Mouse (Mus musculus): ENCODE measurements at regions not wholly inside any gene's neighbourhood (a gene's known extent, or its start where the extent isn't known, plus 50 kb on each side); places are given as distances from the start of the nearest gene placed in this dataset.

DNA sequence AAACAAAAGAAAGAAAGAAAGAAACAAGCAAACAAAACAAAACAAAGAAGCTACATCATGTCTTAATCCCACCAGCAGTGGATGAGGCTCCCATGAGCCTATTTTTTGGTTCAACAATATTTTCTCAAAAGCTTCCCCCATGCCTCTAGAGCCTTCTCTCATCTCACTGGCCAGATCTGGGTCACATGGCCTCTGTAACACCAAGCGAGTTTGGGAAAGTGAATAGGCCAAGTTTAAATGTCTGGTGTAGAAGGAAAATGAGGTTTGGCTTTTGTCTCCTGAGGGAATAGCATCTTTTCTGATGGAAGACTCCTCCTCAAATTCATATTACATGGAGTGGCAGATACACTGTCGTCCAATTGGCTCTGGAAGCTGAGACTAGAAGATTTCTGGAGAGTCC, 78.2 kb upstream of the Magi3 start:
- ATAC-seq (replicated peaks; ENCODE audit: low FRiP score, low TSS enrichment, poor library complexity, severe bottlenecking) = no peak

DNA sequence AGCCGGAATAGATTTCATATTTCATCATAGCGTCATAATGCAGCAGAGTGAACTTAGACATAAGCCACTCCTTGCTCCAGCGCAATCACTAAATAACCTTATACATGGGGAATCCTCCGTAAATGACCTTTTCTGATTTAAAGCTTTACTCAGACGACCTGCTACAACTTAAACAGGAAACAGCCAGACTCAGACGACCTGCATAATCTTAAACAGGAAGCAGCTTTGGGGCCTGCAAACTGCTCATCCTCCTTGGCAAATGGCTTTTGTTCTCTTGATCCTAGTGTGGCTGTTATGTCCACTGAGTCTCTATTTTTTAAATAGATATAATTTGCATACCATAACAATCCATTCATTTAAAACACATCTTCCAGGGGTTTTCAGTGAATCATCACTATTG, 76.9 kb upstream of the Magi3 start:
- no peak for ATAC-seq (replicated peaks; ENCODE audit: low FRiP score, low TSS enrichment, poor library complexity, severe bottlenecking)

DNA sequence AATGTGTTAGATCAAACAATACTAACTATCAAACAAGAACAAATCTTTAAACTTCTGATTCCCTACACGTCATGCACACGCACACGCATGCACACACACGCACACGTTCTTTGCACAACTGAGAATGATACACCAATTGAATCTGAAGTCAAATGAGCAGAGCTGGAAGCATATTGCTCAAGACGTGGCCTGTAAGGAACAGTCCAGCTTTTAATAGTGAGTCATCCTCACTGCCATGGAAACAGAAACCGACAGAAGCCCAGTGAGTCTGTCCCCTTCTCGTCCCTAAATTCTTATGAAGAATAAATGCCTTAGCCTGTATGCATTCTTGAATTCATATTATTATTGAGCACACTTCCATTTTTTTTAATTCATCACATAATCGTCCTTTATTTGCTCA, 75.7 kb upstream of the Magi3 start:
- ATAC-seq (replicated peaks; ENCODE audit: low FRiP score, low TSS enrichment, poor library complexity, severe bottlenecking) = no peak

DNA sequence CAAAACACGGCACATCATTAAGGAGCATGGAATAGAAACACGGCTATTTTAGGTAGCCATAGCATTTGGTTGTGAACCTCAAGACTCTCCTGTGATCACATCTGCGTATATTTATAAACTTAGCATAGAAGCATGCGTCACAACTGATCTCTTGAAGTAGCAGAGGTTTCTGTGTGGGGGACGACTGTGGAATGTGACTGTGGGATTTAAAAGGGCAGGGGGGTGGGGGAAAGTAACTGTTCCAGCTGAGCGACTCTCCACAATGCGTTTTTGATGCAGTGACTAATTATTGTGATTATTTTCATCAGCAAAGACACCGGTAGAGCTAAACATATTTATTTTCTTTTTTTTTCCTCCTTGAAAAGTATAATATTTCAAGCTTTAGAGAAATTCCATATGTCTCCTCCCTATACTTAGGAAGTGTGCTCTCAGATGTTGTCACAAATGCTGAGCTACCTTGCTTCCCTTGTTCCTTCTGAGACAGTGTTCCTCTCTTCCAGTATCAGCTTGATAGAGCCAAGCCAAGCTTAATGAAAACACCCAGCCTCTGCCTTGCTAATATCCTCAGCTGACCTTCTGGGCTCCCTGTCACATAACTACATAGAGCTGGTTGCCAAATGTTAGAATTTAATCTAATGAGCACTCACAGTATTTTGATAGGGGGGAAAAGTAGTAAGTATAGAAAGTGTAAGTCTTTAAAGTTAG, 75.0 kb upstream of the Magi3 start:
- ATAC-seq (replicated peaks; ENCODE audit: low FRiP score, low TSS enrichment, poor library complexity, severe bottlenecking) = no peak

DNA sequence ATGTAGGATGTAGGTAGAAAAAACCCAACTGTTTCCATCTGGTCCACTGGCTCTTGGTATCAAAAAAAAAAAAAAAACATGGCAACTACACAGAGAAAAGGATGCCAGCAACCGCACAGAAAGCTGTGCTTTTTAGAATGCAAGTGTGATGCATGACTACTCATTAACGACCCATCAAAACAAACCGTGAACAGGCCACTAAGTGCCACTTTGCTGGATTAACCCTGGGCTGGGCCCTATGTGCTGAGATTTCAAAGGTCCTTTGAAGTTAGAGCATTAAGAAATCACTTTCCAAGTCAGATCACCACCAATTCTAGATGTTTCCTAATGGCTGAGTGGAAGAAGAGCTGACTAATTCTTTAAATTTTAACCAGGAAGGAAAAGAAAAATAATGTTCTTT, 73.7 kb upstream of the Magi3 start:
- no peak for ATAC-seq (replicated peaks; ENCODE audit: low FRiP score, low TSS enrichment, poor library complexity, severe bottlenecking)

DNA sequence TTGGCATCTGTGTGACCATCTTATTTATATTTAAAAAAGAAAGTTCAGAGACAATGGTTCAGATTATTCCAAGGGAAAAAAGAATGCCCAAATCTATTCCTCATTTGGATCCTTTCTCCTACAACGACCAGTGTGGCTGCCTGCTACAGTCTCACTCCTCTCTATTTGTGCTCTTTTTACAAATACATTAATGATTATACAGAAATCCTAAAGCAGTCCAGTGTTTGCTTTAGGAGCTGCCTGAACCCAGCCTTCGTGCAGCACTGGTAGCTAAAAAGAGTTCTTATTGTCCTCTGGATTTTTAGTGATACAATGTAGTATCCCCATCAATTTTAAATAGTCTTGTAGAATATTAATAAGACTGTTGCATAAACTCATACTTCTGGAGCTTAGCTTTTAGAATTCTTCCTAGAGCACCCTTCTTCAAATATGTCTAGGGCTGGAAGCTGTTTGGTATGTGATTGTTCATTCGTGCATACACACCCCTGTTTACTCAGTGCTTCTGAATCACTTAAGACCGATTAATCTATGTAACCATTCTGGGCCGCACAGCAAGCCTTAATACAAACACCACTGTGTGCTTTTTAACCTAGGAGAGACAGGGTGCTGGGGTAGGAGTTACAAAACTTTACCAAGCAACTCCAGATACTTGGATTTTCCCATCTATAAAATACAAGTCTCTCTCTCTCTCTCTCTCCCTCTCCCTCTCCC, 69.0 kb upstream of the Magi3 start:
- no peak for ATAC-seq (replicated peaks; ENCODE audit: low FRiP score, low TSS enrichment, poor library complexity, severe bottlenecking)

DNA sequence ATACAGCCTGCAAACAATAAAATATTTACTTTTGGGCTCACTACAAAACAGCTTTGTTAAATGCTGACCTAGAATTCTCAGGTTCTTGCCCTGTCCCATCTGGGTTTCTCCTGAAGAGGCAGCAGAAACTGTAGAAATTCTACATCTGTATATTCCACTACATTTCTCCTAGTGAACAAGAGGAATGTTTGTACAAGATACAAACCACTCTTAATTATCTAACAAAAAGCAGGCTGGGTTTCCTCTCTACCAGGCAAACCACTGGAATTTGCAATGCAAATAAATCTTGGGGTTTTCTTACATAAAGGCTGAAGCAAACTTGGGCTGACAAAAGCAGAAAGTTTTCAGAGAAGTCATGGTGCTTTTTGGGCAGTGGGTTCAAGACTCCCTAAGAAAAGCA, 67.7 kb upstream of the Magi3 start:
- no peak for ATAC-seq (replicated peaks; ENCODE audit: low FRiP score, low TSS enrichment, poor library complexity, severe bottlenecking)

DNA sequence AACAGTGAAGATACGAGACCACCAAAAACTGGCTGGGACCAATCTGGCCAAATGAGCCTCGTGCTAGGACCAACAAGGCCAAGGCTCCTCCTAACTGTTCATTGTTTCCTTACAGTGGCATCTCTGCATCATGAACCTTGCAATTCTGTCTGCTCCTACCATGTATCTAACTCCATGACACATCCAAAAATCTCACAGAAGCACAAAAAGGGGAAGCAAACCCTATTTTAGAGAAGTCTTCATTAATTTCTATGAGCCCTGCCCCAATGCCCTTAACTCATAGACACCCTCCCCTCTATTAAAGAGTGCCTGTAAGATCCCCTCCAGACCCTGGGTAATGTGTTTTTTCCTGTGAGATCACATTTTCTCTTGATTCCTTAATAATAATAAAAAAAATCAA, 64.8 kb upstream of the Magi3 start:
- no peak for ATAC-seq (replicated peaks; ENCODE audit: low FRiP score, low TSS enrichment, poor library complexity, severe bottlenecking)

DNA sequence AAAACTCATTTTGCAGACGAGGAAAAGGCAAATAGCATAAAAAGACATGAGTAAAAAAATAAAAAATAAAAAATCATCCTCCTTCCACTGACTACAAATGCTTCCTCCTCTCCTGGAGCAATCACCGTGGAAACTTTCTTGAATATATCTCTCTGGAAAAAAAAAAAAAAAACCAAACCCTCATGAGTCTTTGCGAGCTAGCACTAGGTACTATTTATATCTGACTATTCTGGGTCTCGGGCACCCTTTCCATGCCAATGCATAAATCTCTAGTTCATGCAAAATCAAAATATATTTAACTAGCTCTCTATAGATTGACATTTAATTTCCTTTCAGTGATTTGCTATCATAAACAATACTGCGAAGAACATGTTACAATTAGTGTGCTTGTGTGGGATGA, 63.7 kb upstream of the Magi3 start:
- ATAC-seq (replicated peaks; ENCODE audit: low FRiP score, low TSS enrichment, poor library complexity, severe bottlenecking) = no peak

DNA sequence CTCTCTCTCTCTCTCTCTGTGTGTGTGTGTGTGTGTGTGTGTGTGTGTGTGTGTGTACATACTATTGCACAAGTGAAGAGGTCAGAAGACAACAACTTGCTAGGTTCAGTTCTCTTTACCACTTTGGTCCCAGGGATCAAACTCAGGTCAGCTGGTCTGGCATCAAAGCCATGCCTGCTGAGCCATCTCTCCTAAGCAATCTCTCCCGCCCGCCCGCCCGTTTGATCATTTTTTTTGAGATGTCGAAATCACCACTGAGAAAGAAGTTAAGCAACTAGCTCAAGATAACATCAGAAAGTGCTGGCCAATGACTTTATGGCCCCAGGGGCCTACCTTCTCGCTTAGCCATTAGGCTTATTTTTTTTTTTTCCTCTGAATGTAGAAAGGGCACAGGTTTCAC, 59.3 kb upstream of the Magi3 start:
- no peak for ATAC-seq (replicated peaks; ENCODE audit: low FRiP score, low TSS enrichment, poor library complexity, severe bottlenecking)

DNA sequence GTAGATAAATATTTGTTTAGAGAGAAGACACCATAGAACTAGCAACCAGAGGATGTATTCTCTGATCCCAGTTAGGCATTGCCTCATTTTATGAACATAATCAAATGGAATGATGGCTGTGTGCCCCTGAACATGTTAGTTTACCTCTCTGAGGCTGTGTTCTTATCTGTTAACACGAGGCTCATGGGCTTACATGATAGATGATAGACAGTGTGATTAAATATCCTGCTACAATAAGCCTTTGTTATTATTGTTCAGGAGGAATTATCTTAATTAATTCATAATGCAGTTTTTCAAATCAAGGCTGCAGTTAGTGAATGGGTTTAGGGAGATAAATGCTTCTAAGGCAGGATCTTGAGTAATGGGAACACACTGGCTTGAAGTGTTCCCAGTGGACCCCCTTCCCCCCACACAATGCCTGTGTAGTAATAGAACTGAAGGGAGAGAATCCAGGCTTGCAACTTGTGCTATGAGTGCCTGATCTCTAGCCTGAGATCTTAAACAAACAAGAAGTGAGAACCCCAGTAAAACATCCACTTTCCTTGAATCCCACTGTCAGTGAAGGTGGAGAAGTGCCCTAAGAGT, 54.6 kb upstream of the Magi3 start:
- ATAC-seq (replicated peaks; ENCODE audit: low FRiP score, low TSS enrichment, poor library complexity, severe bottlenecking) = no peak

DNA sequence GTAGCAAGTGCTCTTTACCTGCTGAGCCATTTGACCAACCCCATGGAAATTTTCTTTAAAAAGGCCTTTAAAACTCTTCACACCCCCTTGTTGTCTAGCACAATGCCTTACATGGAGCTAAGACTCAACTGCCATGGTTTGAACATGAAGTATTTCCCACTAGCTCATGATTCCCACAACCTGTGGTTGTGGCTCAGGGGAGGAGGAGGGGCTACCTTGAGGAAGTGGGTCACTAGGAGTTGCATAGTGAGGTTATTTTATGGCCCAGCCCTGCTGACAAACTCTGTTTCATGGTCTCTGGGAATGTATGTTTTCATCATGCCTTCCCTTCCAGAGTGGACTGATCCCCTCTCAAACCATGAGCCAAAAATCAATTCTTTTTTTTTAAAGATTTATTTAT, 53.9 kb upstream of the Magi3 start:
- ATAC-seq (replicated peaks; ENCODE audit: low FRiP score, low TSS enrichment, poor library complexity, severe bottlenecking) = no peak

Measured in megakaryocyte-erythroid progenitor cell, adult 5-6 weeks (primary cell).